Mouse (Mus musculus): ENCODE results near the gene Sf1. TPM values are rescaled to one million over a fixed set of nuclear protein-coding genes. Genes with fewer than 3 reads are reported as not detected.

Gene Sf1
- total RNA-seq, 2 experiments from 2014 or later = 166 to 186 TPM

- DNase-seq = no peak
Measured at GRCm38 (mm10) chr19:6419805-6420310, 56.4 kb downstream of the Sf1 start.

- no peak for DNase-seq
Measured at GRCm38 (mm10) chr19:6420481-6421210, 57.2 kb downstream of the Sf1 start.

- no peak for DNase-seq
Measured at GRCm38 (mm10) chr19:6421211-6421590, 57.7 kb downstream of the Sf1 start.

- no peak for DNase-seq
Measured at GRCm38 (mm10) chr19:6422014-6422413, 58.5 kb downstream of the Sf1 start.

- no peak for DNase-seq
Measured at GRCm38 (mm10) chr19:6423241-6423640, 59.8 kb downstream of the Sf1 start.

GRCm38 (mm10) chr19:6424137-6424881, 60.8 kb downstream of the Sf1 start:
- DNase-seq = no peak

- no peak for DNase-seq
Measured at GRCm38 (mm10) chr19:6425595-6425994, 62.1 kb downstream of the Sf1 start.

GRCm38 (mm10) chr19:6426703-6427500, 63.4 kb downstream of the Sf1 start:
- DNase-seq = peak; percentile 80

Small RNA genes lying within 50 kb of the gene (microRNA-seq; reads per million reads assigned to microRNA genes)
- gene Mir6989 = 1.4 reads per million

Other genes starting within 250 kb of the Sf1 start
- 10 to 100 TPM; 15.9 to 17.2 TPM for gene Sac3d1, start 245.0 kb upstream of the Sf1 start, total RNA-seq (2021)
- 10 to 100 TPM; 19.6 to 21.8 TPM for gene Snx15, start 235.4 kb upstream of the Sf1 start, total RNA-seq (2021)
- 1 to 10 TPM in 1 of 2 experiments, under 1 TPM in 1; 0.57 to 1.6 TPM for gene Batf2, start 222.7 kb upstream of the Sf1 start, total RNA-seq (2021)
- 10 to 100 TPM; 63.1 to 63.7 TPM for gene Arl2, start 222.1 kb upstream of the Sf1 start, total RNA-seq (2021)
- under 1 TPM; 0.72 to 0.79 TPM for gene Majin, start 179.3 kb upstream of the Sf1 start, total RNA-seq (2021)
- gene Gpha2, start 137.3 kb upstream of the Sf1 start, total RNA-seq (2021) = 10 to 100 TPM; 16.9 to 18.2 TPM
- gene Ppp2r5b, start 127.8 kb upstream of the Sf1 start, total RNA-seq (2021) = 10 to 100 TPM; 52.9 to 56.9 TPM
- gene Atg2a, start 122.0 kb upstream of the Sf1 start, total RNA-seq (2021) = 10 to 100 TPM; 25.0 to 30.2 TPM
- 100 to 1,000 TPM; 104 to 106 TPM for gene Ehd1, start 87.0 kb upstream of the Sf1 start, total RNA-seq (2021)
- 10 to 100 TPM; 10.3 to 11.6 TPM for gene Cdc42bpg, start 57.2 kb upstream of the Sf1 start, total RNA-seq (2021)
- gene Men1, start 28.7 kb upstream of the Sf1 start, total RNA-seq (2021) = 10 to 100 TPM; 37.1 to 38.7 TPM
- gene Map4k2, start 22.6 kb upstream of the Sf1 start, total RNA-seq (2021) = 10 to 100 TPM; 35.9 to 54.6 TPM
- 100 to 1,000 TPM in 1 of 2 experiments, 10 to 100 TPM in 1; 92.0 to 223 TPM for gene Pygm, start 20.7 kb downstream of the Sf1 start, total RNA-seq (2021)
- gene Rasgrp2, start 35.6 kb downstream of the Sf1 start, total RNA-seq (2021) = 10 to 100 TPM; 53.2 to 54.9 TPM
- 10 to 100 TPM in 1 of 2 experiments, 1 to 10 TPM in 1; 7.5 to 14.5 TPM for gene Nrxn2, start 55.0 kb downstream of the Sf1 start, total RNA-seq (2021)
- gene Slc22a12, start 179.3 kb downstream of the Sf1 start, total RNA-seq (2021) = not detected